Mouse (Mus musculus) heart, embryonic 10.5 days (tissue): ENCODE measurements around the gene Zdhhc16. TPM values are rescaled to one million over a fixed set of nuclear protein-coding genes. Genes with fewer than 3 reads are reported as not detected.
A peak's percentile ranks its signal among the peaks of the same experiment; 100 is the strongest.
"Not testable (repeated sequence)": the region's sequence is repeated elsewhere in the genome, so short reads cannot be mapped to it uniquely, and the experiment has no call there.

Experiments
- DNase-seq: peaks from one replicate; pipeline ENCODE4 v3.0.0-alpha.2; 2017; ENCODE audit warnings: low spot score
- H3K27ac ChIP-seq: fragments of 300-500 bp; sonication (generic); 2 replicates; pipeline ENCODE4 v1.5.1; 2016; ENCODE audit warnings: mild to moderate bottlenecking
- H3K27me3 ChIP-seq: fragments of 300-500 bp; sonication (generic); 2 replicates; pipeline ENCODE4 v1.6.1; 2016; ENCODE audit warnings: mild to moderate bottlenecking; ENCODE audit not compliant: poor library complexity, insufficient read depth, severe bottlenecking
- H3K36me3 ChIP-seq: fragments of 300-500 bp; sonication (generic); 2 replicates; pipeline ENCODE4 v1.6.1; 2016; ENCODE audit warnings: mild to moderate bottlenecking, moderate library complexity
- H3K4me1 ChIP-seq: fragments of 300-500 bp; sonication (generic); 2 replicates; pipeline ENCODE4 v1.6.1; 2016; ENCODE audit warnings: mild to moderate bottlenecking
- H3K4me3 ChIP-seq: fragments of 300-500 bp; sonication (generic); 2 replicates; pipeline ENCODE4 v1.5.1; 2016; ENCODE audit warnings: mild to moderate bottlenecking, moderate library complexity
- H3K9me3 ChIP-seq: fragments of 300-500 bp; sonication (generic); 2 replicates; pipeline ENCODE4 v1.6.1; 2016; ENCODE audit warnings: mild to moderate bottlenecking, moderate library complexity
- WGBS: fragments of 180-500 bp; shearing (Covaris S2); methylation state at CpG from one replicate; pipeline ENCODE4 v1.1.7; 2016; 5-methylcytosine and 5-hydroxymethylcytosine counted together
- polyA plus RNA-seq: library from polyadenylated mRNA; unstranded; fragments of >200 nt; fragmentation: Nextera tagmentation; extraction: Ambion mirVana; gene quantifications from 2 replicates; pipeline ENCODE4 v1.2.1, GENCODE M21; 2016

Zdhhc16 gene
- polyA plus RNA-seq, 1 experiment from 2014 or later, result 78.9 TPM

- H3K36me3 ChIP-seq, result no peaks in the 10 kb centered on the region
- no peak for DNase-seq
- H3K4me1 ChIP-seq, result peaks cover 25% of the 10 kb centered on the region
- H3K9me3 ChIP-seq, result no peaks in the 10 kb centered on the region
- no peak overlapping the region for H3K4me3 ChIP-seq
- peak overlapping the region; percentile 47 for H3K27ac ChIP-seq
- no peaks in the 10 kb centered on the region for H3K27me3 ChIP-seq
- 33% methylated on average over 6 of the region's 6 CpGs for WGBS
Measured at GRCm38 (mm10) chr19:41906311-41907078, 26.8 kb upstream of the Zdhhc16 start.

GRCm38 (mm10) chr19:41907079-41907760, 26.1 kb upstream of the Zdhhc16 start:
- H3K9me3 ChIP-seq, result no peaks in the 10 kb centered on the region
- no peak overlapping the region for H3K4me3 ChIP-seq
- no peak for DNase-seq
- 42% methylated on average over 8 of the region's 8 CpGs for WGBS
- H3K27me3 ChIP-seq, result no peaks in the 10 kb centered on the region
- no peaks in the 10 kb centered on the region for H3K36me3 ChIP-seq
- H3K4me1 ChIP-seq, result peaks cover 19% of the 10 kb centered on the region
- H3K27ac ChIP-seq, result peak overlapping the region; percentile 47

DNA sequence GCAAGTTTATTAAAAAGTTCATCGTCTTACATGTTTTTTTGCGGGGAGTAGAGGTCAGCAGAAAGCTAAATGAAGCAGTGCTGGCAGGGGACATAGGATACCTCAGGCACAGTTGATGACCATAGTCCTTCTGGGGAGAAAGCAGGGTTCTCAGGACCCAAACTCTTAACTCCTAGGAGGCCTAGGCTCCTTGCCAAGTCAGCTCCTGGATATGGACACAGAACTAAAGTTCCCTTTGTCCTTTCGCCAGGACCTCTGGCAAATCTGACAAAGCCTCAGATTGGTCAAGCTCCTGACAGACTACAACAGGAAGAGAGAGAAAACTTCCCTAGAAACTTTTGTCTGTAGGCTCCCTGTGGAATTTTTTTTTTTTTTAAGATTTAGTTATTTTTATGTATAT, 24.5 kb upstream of the Zdhhc16 start:
- H3K27ac ChIP-seq, result no peak overlapping the region
- H3K9me3 ChIP-seq, result no peaks in the 10 kb centered on the region
- DNase-seq, result no peak
- H3K4me1 ChIP-seq, result peaks cover 18% of the 10 kb centered on the region
- H3K27me3 ChIP-seq, result no peaks in the 10 kb centered on the region
- no peak overlapping the region for H3K4me3 ChIP-seq
- WGBS, result 90% methylated on average over 3 of the region's 3 CpGs
- peaks cover 3% of the 10 kb centered on the region for H3K36me3 ChIP-seq

GRCm38 (mm10) chr19:41910396-41910795, 22.9 kb upstream of the Zdhhc16 start:
- H3K4me1 ChIP-seq, result peaks cover 28% of the 10 kb centered on the region
- 80% methylated on average over 2 of the region's 2 CpGs for WGBS
- no peak for DNase-seq
- H3K4me3 ChIP-seq, result no peak overlapping the region
- H3K36me3 ChIP-seq, result peaks cover 19% of the 10 kb centered on the region
- no peak overlapping the region for H3K27ac ChIP-seq
- H3K27me3 ChIP-seq, result no peaks in the 10 kb centered on the region
- H3K9me3 ChIP-seq, result no peaks in the 10 kb centered on the region

DNA sequence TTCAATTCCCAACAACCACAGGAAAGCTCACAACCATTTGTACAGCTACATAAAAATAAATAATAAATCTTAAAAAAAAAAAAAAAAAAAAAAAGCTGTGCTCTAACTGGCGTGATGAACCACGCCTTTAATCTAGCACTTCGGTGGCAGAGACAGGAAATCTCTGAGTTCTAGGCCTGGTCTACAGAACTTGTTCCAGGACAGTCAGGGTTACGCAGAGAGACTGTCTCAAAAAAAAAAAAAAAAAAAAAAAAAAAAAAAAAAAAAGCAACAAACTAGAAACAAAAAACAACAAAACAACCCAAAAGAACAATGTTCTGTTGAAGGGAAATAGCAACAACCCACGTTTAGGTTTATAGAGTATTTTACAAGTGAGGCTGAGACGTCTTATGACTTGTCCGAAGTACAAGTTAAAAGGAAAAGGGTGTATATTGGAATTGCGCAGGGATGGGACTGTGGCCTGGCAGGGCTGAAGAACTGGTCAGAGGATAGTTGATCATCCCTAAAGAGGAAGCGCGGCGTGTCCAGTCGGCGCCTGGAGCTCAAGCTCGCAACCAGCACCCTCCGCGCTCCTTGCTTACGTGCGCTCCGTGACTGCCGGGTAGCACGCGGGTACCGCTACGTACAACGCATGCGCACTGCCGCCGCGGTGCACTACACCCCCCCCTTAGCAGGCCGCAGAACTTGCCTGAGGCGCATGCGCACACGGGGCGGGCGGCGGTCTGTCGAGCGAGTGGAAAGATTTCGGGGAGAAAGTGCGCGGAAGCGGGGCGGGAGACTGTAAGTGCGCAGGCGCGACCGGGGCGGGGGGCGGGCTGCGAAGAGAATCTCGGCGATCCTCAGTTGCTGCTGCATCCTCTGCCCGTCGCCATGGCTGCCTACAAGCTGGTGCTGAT, 21.9 kb upstream of the Zdhhc16 start, which contains the start of gene Pgam1:
Pgam1 (plus strand) TSS at position 746 of the 896 bp plus-strand sequence.
- peak within 1 kb of the TSS; percentile 94 for H3K27ac ChIP-seq
- H3K4me1 ChIP-seq, result peaks cover 26% of the 10 kb centered on the region
- no peaks in the 10 kb centered on the region for H3K9me3 ChIP-seq
- no peaks in the 10 kb centered on the region for H3K27me3 ChIP-seq
- H3K4me3 ChIP-seq, result peak within 1 kb of the TSS; percentile 93
- peak; percentile 99 for DNase-seq
- WGBS, result 4% methylated on average over 52 of the region's 54 CpGs
- peaks cover 28% of the 10 kb centered on the region for H3K36me3 ChIP-seq

GRCm38 (mm10) chr19:41912121-41913080, 20.9 kb upstream of the Zdhhc16 start:
- Histone ChIP-seq H3K36me3 (peaks cover 38% of the 10 kb centered on the region), H3K27ac (peak overlapping the region; percentile 94), H3K4me1 (peaks cover 16% of the 10 kb centered on the region), H3K27me3 (no peaks in the 10 kb centered on the region), H3K4me3 (peak overlapping the region; percentile 93), H3K9me3 (no peaks in the 10 kb centered on the region)
- WGBS, result 0% methylated on average over 53 of the region's 53 CpGs
- peak; percentile 80 for DNase-seq

DNA sequence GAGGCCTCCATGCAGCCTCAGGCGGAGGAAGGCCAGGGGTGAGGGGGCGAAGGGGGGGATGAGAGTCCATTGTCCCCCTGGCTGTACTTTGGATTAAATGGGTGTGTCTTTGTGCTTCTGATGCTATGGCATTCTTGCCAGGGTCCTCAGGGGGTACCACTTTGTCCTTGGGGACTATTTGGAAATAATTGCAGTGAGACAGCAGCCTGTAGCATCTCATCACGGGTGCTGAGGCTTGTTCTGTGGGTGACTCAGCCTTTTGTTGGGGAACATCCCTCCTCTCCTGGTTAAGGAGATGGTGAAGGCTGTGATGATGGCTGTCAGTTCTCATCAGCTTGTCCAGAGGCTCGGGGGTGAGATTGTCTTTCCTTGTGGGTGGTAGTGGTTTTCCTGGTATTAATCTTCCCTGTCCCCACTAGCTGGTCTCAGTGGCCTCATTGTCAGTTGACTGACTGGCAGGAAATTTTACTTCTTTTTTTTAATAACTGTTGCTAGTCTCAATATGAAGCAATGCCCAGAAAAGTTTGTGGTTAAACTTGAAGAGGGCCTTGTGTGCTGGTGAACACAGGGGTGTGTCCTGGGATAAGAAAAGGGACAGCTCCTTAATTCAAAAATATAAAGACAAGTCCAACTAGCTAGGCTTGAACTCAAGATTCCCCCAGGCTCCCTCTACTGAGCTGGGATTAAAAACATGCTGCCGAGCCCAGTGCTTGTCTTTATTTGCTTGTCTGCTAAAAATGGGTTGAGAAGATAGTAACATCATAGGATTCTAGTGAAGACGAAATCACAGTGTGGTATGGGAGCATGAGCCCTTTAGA, 19.3 kb upstream of the Zdhhc16 start:
- peaks cover 13% of the 10 kb centered on the region for H3K4me1 ChIP-seq
- H3K36me3 ChIP-seq, result peaks cover 44% of the 10 kb centered on the region
- H3K9me3 ChIP-seq, result no peaks in the 10 kb centered on the region
- H3K4me3 ChIP-seq, result peak overlapping the region; percentile 93
- no peaks in the 10 kb centered on the region for H3K27me3 ChIP-seq
- H3K27ac ChIP-seq, result peak overlapping the region; percentile 94
- DNase-seq, result no peak
- 35% methylated on average over 6 of the region's 6 CpGs for WGBS

GRCm38 (mm10) chr19:41914592-41914882, 18.7 kb upstream of the Zdhhc16 start:
- H3K27me3 ChIP-seq, H3K27ac ChIP-seq, H3K9me3 ChIP-seq, DNase-seq: not testable (repeated sequence)
- H3K4me3 ChIP-seq, result peak overlapping the region; percentile 93
- peaks cover 50% of the 10 kb centered on the region for H3K36me3 ChIP-seq
- H3K4me1 ChIP-seq, result peaks cover 13% of the 10 kb centered on the region

DNA sequence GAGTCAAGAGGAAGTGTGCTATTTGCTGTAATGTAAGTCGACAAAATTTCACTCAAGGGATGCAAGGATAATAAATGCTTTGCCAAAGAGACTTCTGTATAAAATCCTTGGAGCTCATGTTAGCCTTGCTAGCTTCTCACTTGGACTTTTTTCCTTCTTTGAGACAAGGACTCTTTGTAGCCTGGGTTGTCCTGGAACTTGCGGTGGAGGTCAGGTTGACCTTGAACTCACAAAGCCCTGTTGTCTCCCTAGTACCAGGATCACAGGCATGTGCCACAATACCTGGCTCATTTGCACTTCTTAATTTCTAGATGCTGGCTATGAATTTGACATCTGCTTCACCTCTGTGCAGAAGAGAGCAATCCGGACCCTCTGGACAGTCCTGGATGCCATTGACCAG, 18.0 kb upstream of the Zdhhc16 start:
- no peak for DNase-seq
- 80% methylated on average over 3 of the region's 3 CpGs for WGBS
- Histone ChIP-seq H3K4me1 (peaks cover 13% of the 10 kb centered on the region), H3K4me3 (peak overlapping the region; percentile 93; the same call in 1 of the 2 replicates), H3K36me3 (peaks cover 57% of the 10 kb centered on the region), H3K9me3 (no peaks in the 10 kb centered on the region), H3K27ac (no peak overlapping the region), H3K27me3 (no peaks in the 10 kb centered on the region)

DNA sequence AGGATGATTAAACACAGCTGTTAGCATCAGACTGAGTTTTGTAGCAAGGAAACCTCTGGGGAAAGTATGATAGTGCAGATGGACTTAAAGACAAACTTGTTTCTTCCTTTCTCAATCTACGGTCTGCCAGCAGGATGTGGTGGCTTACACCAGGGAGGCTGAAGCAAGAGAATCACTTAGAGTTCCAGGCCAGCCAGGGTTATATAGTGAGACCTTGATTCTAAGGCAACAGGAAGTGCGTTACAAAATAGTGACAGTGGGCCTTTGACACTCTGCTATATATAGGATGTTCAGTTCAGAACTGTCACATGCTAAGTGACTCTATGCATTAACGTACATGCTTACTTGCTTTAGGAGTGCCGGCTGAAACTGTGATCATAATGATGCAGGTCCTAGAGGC, 16.4 kb upstream of the Zdhhc16 start:
- Histone ChIP-seq H3K27me3 (no peaks in the 10 kb centered on the region), H3K36me3 (peaks cover 71% of the 10 kb centered on the region), H3K4me1 (peaks cover 13% of the 10 kb centered on the region), H3K9me3 (no peaks in the 10 kb centered on the region), H3K4me3 (no peak overlapping the region), H3K27ac (no peak overlapping the region)
- DNase-seq, result no peak
- 88% methylated on average over 4 of the region's 4 CpGs for WGBS

GRCm38 (mm10) chr19:41919471-41919870, 13.8 kb upstream of the Zdhhc16 start:
- peaks cover 82% of the 10 kb centered on the region for H3K36me3 ChIP-seq
- no peak for DNase-seq
- no peak overlapping the region for H3K4me3 ChIP-seq
- peaks cover 4% of the 10 kb centered on the region; the same call in 1 of the 2 replicates for H3K4me1 ChIP-seq
- no peaks in the 10 kb centered on the region for H3K27me3 ChIP-seq
- no peaks in the 10 kb centered on the region for H3K9me3 ChIP-seq
- 71% methylated on average over 4 of the region's 4 CpGs for WGBS
- no peak overlapping the region for H3K27ac ChIP-seq
